Mouse (Mus musculus): Measurements from ENCODE around the gene Cfap221. TPM values are rescaled to one million over a fixed set of nuclear protein-coding genes. Genes with fewer than 3 reads are reported as not detected.

Gene Cfap221
- polyA plus RNA-seq, 1 experiment from 2014 or later: 0.21 TPM

- 9% methylated on average over 42 of the region's 42 CpGs for WGBS
- H3K4me1 ChIP-seq (ENCODE audit: insufficient read depth, low read length): peaks cover 6% of the 10 kb centered on the region; the same call in 1 of the 2 replicates
- peak within 1 kb of the TSS; percentile 75 for H3K9ac ChIP-seq (replicated peaks; ENCODE audit: low read length)
- H3K27me3 ChIP-seq (ENCODE audit: insufficient read depth, low read length): no peaks in the 10 kb centered on the region
- peaks cover 20% of the 10 kb centered on the region for H3K36me3 ChIP-seq (ENCODE audit: insufficient read depth, low read length)
- H3K4me3 ChIP-seq (ENCODE audit: low read length): peak within 1 kb of the TSS; percentile 64
- peak within 1 kb of the TSS; percentile 35; the same call in 1 of the 2 replicates for H3K27ac ChIP-seq (ENCODE audit: low read length)
- H3K4me2 ChIP-seq (replicated peaks; ENCODE audit: low read depth, low read length): peak within 1 kb of the TSS; percentile 68
- H3K9me3 ChIP-seq (ENCODE audit: low read length): no peaks in the 10 kb centered on the region
- peak; percentile 98 for ATAC-seq (ENCODE audit: low FRiP score, low TSS enrichment)
These were observed 83.8 kb downstream of the Cfap221 start, which contains the start of gene Tmem177 for GRCm38 (mm10) chr1:119912953-119913814. Gene Tmem177 (minus strand): TSS chr1:119913208.

DNA sequence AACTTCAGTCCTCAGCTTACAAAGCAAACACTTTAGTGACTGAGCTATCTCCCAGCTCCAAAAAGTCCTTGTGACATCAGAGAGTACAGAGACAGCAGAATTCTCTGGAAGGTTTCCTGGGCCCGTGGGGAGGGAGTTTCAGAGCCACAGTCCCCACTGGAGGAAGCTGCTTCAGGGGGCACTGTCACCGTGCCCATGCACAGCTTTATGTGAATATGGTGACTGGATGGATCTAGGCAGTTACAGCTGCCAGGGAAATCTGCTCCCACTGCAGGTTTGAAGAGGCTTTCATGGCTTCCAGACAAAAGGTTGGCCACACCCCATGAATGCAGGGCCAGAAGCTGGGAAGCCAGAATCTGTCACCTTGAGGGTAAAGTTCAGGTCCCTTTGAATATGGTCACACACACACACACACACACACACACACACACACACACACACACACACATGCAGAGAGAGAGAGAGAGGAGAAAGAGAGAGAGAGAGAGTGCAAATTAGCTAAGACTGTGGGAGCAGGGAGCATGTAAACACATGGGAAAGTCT, 89.8 kb downstream of the Cfap221 start:
- 68% methylated on average over 2 of the region's 2 CpGs for WGBS
- Histone ChIP-seq H3K27me3 (ENCODE audit: insufficient read depth, low read length) (no peaks in the 10 kb centered on the region), H3K4me3 (ENCODE audit: low read length) (no peak overlapping the region), H3K4me2 (replicated peaks; ENCODE audit: low read depth, low read length) (no peak overlapping the region), H3K27ac (ENCODE audit: low read length) (no peak overlapping the region), H3K9me3 (ENCODE audit: low read length) (no peaks in the 10 kb centered on the region), H3K9ac (replicated peaks; ENCODE audit: low read length) (no peak overlapping the region), H3K36me3 (ENCODE audit: insufficient read depth, low read length) (peaks cover 20% of the 10 kb centered on the region), H3K4me1 (ENCODE audit: insufficient read depth, low read length) (peaks cover 4% of the 10 kb centered on the region; the same call in 1 of the 2 replicates)
- no peak for ATAC-seq (ENCODE audit: low FRiP score, low TSS enrichment)

DNA sequence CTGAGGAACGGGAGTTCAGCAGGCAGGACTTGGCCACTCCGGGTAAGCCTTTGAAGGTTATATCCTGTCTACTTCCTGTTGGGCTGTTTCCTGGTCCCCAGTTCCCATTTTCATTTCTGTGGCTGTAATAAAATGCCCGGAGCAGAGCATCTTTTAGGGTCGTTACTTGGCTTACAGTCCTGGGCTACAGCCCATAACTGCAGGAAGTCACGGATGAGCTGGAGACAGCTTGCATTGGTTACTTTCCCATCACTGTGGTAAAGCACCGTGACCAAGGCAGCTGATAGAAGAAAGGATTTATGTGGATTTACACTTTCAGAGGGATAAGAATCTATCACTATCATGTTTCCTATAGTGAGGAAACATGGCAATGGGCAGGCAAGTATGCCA, 93.8 kb downstream of the Cfap221 start:
- H3K27ac ChIP-seq (ENCODE audit: low read length): no peak overlapping the region
- no peak overlapping the region for H3K9ac ChIP-seq (replicated peaks; ENCODE audit: low read length)
- H3K27me3 ChIP-seq (ENCODE audit: insufficient read depth, low read length): no peaks in the 10 kb centered on the region
- H3K4me3 ChIP-seq (ENCODE audit: low read length): no peak overlapping the region
- H3K36me3 ChIP-seq (ENCODE audit: insufficient read depth, low read length): no peaks in the 10 kb centered on the region
- no peak overlapping the region for H3K4me2 ChIP-seq (replicated peaks; ENCODE audit: low read depth, low read length)
- ATAC-seq (ENCODE audit: low FRiP score, low TSS enrichment): no peak
- no peaks in the 10 kb centered on the region for H3K4me1 ChIP-seq (ENCODE audit: insufficient read depth, low read length)
- WGBS: 32% methylated on average over 6 of the region's 6 CpGs
- H3K9me3 ChIP-seq (ENCODE audit: low read length): no peaks in the 10 kb centered on the region

- H3K4me1 ChIP-seq (ENCODE audit: insufficient read depth, low read length): no peaks in the 10 kb centered on the region
- no peak overlapping the region for H3K9ac ChIP-seq (replicated peaks; ENCODE audit: low read length)
- peak; percentile 5; the same call in 1 of the 2 replicates for ATAC-seq (ENCODE audit: low FRiP score, low TSS enrichment)
- H3K4me3 ChIP-seq (ENCODE audit: low read length): no peak overlapping the region
- no peak overlapping the region for H3K4me2 ChIP-seq (replicated peaks; ENCODE audit: low read depth, low read length)
- 66% methylated on average over 8 of the region's 8 CpGs for WGBS
- no peaks in the 10 kb centered on the region for H3K36me3 ChIP-seq (ENCODE audit: insufficient read depth, low read length)
- no peak overlapping the region for H3K27ac ChIP-seq (ENCODE audit: low read length)
- H3K27me3 ChIP-seq (ENCODE audit: insufficient read depth, low read length): no peaks in the 10 kb centered on the region
- no peaks in the 10 kb centered on the region for H3K9me3 ChIP-seq (ENCODE audit: low read length)
These were observed 94.3 kb downstream of the Cfap221 start for GRCm38 (mm10) chr1:119902551-119903230.

- Histone ChIP-seq H3K9me3 (ENCODE audit: low read length) (no peaks in the 10 kb centered on the region), H3K4me3 (ENCODE audit: low read length) (no peak overlapping the region)
- 73% methylated on average over 11 of the region's 11 CpGs for WGBS
These were observed 97.6 kb downstream of the Cfap221 start for GRCm38 (mm10) chr1:119899195-119900123.

GRCm38 (mm10) chr1:119894936-119895335, 102.1 kb downstream of the Cfap221 start:
- H3K27me3 ChIP-seq (ENCODE audit: insufficient read depth, low read length): no peaks in the 10 kb centered on the region
- H3K4me2 ChIP-seq (replicated peaks; ENCODE audit: low read depth, low read length): no peak overlapping the region
- peak; percentile 57 for ATAC-seq (ENCODE audit: low FRiP score, low TSS enrichment)
- H3K36me3 ChIP-seq (ENCODE audit: insufficient read depth, low read length): no peaks in the 10 kb centered on the region
- 38% methylated on average over 6 of the region's 6 CpGs for WGBS
- no peak overlapping the region for H3K9ac ChIP-seq (replicated peaks; ENCODE audit: low read length)
- H3K27ac ChIP-seq (ENCODE audit: low read length): no peak overlapping the region
- H3K4me3 ChIP-seq (ENCODE audit: low read length): no peak overlapping the region
- no peaks in the 10 kb centered on the region for H3K9me3 ChIP-seq (ENCODE audit: low read length)
- H3K4me1 ChIP-seq (ENCODE audit: insufficient read depth, low read length): no peaks in the 10 kb centered on the region

More at GRCm38 (mm10) chr1:119899195-119900123, 97.6 kb downstream of the Cfap221 start:
- no peaks in the 10 kb centered on the region for H3K4me1 ChIP-seq (ENCODE audit: insufficient read depth, low read length)
- H3K27ac ChIP-seq (ENCODE audit: low read length): no peak overlapping the region
- no peaks in the 10 kb centered on the region for H3K27me3 ChIP-seq (ENCODE audit: insufficient read depth, low read length)
- H3K36me3 ChIP-seq (ENCODE audit: insufficient read depth, low read length): no peaks in the 10 kb centered on the region
- 0 out of 2 replicates have a peak, but pooled peaks have one; percentile 49 for ATAC-seq (ENCODE audit: low FRiP score, low TSS enrichment)
- H3K4me2 ChIP-seq (replicated peaks; ENCODE audit: low read depth, low read length): no peak overlapping the region
- H3K9ac ChIP-seq (replicated peaks; ENCODE audit: low read length): no peak overlapping the region

DNA sequence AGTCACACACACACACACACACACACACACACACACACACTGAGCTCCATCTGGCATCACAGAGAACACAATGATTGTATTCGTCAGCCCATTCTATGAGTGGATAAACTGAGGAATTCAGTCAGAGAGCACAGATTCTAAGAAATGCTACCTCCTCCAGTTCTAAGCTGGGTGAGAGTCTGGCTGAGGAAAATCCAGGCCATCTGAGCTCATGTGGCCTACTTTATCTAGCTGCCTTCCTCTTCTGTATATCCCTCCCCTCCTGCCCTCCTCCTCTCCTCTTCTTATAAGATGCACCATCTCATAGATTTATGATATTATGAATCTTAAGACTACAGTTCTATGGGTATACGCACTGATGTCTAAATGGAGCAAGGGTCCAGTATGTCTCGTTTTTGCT, 103.4 kb downstream of the Cfap221 start:
- ATAC-seq (ENCODE audit: low FRiP score, low TSS enrichment): no peak
- Histone ChIP-seq H3K4me1 (ENCODE audit: insufficient read depth, low read length) (no peaks in the 10 kb centered on the region), H3K27me3 (ENCODE audit: insufficient read depth, low read length) (no peaks in the 10 kb centered on the region), H3K27ac (ENCODE audit: low read length) (no peak overlapping the region), H3K9me3 (ENCODE audit: low read length) (no peaks in the 10 kb centered on the region), H3K4me3 (ENCODE audit: low read length) (no peak overlapping the region), H3K9ac (replicated peaks; ENCODE audit: low read length) (no peak overlapping the region), H3K36me3 (ENCODE audit: insufficient read depth, low read length) (no peaks in the 10 kb centered on the region), H3K4me2 (replicated peaks; ENCODE audit: low read depth, low read length) (no peak overlapping the region)
- WGBS: 88% methylated on average over 3 of the region's 3 CpGs

- no peak for ATAC-seq (ENCODE audit: low FRiP score, low TSS enrichment)
- H3K4me1 ChIP-seq (ENCODE audit: insufficient read depth, low read length): no peaks in the 10 kb centered on the region
- no peaks in the 10 kb centered on the region for H3K36me3 ChIP-seq (ENCODE audit: insufficient read depth, low read length)
- H3K4me2 ChIP-seq (replicated peaks; ENCODE audit: low read depth, low read length): no peak overlapping the region
- H3K9ac ChIP-seq (replicated peaks; ENCODE audit: low read length): no peak overlapping the region
- 75% methylated on average over 6 of the region's 6 CpGs for WGBS
- H3K4me3 ChIP-seq (ENCODE audit: low read length): no peak overlapping the region
- no peak overlapping the region for H3K27ac ChIP-seq (ENCODE audit: low read length)
- H3K27me3 ChIP-seq (ENCODE audit: insufficient read depth, low read length): no peaks in the 10 kb centered on the region
- H3K9me3 ChIP-seq (ENCODE audit: low read length): no peaks in the 10 kb centered on the region
These were observed 104.1 kb downstream of the Cfap221 start for GRCm38 (mm10) chr1:119892933-119893332.

DNA sequence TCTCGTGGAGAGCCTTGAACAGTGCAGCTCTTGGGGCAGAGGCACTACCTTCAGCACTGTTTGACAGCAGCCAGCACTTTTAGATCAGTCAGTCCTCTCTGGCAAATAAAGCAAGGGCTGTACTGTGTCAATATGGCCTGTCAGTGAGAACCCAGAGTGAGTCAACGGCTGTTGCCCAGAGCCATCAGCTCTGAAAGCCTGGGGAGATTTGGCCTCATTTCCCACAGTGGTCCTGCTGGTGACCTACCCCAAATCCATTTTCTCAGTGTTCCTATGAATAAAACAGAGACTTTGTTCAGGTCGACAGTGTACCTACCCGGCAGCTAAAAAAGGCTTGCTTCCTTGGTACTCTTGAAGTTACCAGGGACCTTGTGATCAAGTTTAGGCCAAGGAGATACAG, 105.2 kb downstream of the Cfap221 start:
- Histone ChIP-seq H3K4me3 (ENCODE audit: low read length) (no peak overlapping the region), H3K4me2 (replicated peaks; ENCODE audit: low read depth, low read length) (no peak overlapping the region), H3K27me3 (ENCODE audit: insufficient read depth, low read length) (no peaks in the 10 kb centered on the region), H3K4me1 (ENCODE audit: insufficient read depth, low read length) (no peaks in the 10 kb centered on the region), H3K36me3 (ENCODE audit: insufficient read depth, low read length) (no peaks in the 10 kb centered on the region), H3K9ac (replicated peaks; ENCODE audit: low read length) (no peak overlapping the region), H3K27ac (ENCODE audit: low read length) (no peak overlapping the region), H3K9me3 (ENCODE audit: low read length) (no peaks in the 10 kb centered on the region)
- no peak for ATAC-seq (ENCODE audit: low FRiP score, low TSS enrichment)
- 73% methylated on average over 4 of the region's 4 CpGs for WGBS

Measured in kidney, embryonic 16.5 days (tissue).